Mouse (Mus musculus) v-Abl transformed pro-B cells (cell line): Measurements from ENCODE around the gene Iqck.

Experiments used
- in situ Hi-C, 2 experiments: fragments of 400-800 bp; cut with MboI; formaldehyde crosslinking; loops; one replicate each; pipeline ENCODE4 v1.15.1; 2025; ENCODE audit not compliant: unreplicated experiment in 2 of 2

Gene Iqck

DNA sequence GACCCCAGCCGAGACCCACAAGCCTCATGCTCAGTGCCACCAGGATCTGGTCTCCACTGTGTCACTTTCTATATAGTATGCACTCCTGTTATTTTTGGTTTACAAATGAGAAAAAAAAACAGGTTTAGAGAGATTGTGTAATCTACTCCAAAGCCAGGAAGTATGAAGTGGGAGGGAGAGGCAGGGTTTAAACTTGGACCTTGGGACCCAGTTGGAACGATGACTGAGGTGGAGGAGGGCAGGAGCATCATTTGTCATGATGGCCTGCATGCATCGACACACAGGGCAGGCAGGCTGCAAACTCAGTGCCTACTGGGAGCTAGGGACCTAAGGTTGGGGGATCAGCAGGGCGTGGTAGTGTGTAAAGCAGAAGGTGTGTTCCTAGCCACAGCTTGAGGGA, 127.0 kb downstream of the Iqck start:
- in situ Hi-C loops: loop anchor here (25.0 kb wide), 3 partner anchors 370 to 520 kb away; partner anchors contain the start of gene Itpripl2 (in 1 of the 2)

DNA sequence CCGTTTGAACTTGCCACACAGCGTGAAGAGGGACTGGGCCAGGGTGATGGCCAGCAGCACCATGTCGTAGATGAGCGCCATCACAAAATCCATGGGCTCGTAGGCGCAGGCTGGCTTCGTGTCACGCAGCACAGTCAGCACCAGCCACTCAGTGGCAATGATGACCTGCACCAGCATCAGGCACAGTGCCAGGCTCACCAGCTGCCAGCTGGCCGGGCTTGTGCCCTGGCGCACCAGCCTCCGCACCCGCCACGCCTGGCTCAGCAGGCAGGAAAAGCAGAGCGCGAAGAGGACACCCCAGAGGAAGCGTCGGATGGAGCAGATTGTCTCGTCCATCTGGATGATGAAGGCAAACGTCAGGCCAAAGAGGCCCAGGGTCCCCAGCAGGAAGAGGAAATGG, 128.4 kb downstream of the Iqck start:
- in situ Hi-C loops: loop anchor here (25.0 kb wide), 3 partner anchors 372 to 522 kb away; partner anchors contain the start of gene Itpripl2 (in 1 of the 2)

DNA sequence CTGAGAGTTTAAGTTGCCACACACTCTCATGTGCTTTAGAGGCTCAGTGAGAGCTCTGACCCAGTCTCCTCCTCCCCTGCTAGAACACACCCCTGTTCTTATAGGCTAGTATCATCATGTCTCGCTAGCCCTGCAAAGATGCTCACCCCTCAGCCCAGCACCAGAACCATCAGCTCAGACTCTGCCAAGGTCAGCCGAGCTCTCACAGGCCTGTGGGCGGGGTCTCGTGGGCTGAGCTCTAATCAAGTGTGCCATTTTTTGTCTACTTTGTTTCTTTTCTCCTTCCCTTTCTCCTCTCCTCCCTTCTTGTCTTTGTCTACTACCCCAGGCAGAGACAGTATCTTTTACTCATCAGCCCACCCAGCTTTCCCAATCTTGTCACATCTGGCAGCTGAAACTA, 130.2 kb downstream of the Iqck start:
- in situ Hi-C loops: loop anchor here (25.0 kb wide), 3 partner anchors 373 to 523 kb away; partner anchors contain the start of gene Itpripl2 (in 1 of the 2)

DNA sequence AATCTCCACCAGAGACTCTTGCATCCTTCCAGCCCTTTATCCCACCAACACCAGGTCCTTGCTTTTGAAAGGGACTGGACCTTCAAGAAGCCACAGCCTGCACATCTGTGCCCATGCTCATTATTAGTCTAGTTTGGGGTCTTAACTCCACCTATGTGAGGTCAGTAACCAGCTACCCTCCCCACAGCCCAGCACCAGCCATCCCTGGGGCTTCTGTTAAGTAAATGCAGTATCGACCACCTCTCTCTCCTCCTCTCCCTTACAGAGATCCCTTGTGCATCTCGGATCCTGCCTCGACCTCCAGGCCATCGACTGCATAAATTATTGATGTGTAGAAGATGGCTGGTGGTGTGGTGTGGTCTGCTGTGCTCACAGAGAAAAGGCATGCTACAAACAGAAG, 130.8 kb downstream of the Iqck start:
- in situ Hi-C loops: loop anchor here (25.0 kb wide), 3 partner anchors 374 to 524 kb away; partner anchors contain the start of gene Itpripl2 (in 1 of the 2)

DNA sequence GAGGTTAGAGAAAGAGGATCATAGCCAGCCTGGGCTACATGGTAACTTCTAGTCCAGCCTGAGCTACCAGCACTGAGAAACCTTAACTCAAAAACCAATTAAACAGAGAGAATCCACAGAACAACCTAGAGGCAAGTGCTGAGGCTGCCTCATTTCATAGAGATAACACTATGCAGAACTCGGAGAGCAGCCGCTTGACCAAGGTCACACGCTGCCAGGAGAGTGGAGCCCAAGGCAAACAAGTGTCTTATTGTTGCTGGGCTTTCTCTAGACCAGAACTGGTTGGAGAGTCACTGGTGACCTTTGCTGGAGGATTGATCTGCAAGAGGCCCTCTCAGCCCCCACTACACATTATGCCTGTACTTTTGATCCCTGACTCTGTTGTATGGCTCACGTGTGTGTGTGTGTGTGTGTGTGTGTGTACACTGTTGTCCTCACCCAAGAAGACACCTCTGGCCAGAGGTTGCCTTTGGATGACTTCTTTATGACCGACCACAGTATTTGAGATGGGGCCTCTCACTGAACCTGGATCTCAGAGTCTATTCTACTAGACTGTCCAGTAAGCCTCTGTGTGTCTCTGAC, 133.8 kb downstream of the Iqck start:
- in situ Hi-C loops: loop anchor here (25.0 kb wide), 3 partner anchors 377 to 527 kb away; partner anchors contain the start of gene Itpripl2 (in 1 of the 2)

DNA sequence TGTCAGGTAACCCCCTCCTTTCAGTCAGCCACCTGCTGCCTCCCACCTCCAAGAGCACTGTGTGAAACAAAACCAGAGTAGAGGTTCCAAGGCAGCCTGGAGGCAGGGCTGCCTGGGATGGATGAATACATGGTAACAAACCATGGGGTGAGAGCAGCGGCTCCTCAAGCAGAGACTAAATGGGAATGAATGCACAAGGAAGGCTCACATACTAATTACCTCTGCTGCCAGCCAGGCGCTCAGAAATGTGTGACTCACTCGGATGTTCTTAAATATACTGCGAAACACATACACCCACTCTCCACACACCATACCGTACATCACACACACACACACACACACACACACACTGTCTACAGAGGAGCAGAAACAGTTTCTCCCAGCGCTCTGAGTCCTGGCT, 134.7 kb downstream of the Iqck start:
- in situ Hi-C loops: loop anchor here (10.0 to 25.0 kb wide), 4 partner anchors 378 to 675 kb away; partner anchors contain the start of gene Itpripl2 (in 1 of the 2)

DNA sequence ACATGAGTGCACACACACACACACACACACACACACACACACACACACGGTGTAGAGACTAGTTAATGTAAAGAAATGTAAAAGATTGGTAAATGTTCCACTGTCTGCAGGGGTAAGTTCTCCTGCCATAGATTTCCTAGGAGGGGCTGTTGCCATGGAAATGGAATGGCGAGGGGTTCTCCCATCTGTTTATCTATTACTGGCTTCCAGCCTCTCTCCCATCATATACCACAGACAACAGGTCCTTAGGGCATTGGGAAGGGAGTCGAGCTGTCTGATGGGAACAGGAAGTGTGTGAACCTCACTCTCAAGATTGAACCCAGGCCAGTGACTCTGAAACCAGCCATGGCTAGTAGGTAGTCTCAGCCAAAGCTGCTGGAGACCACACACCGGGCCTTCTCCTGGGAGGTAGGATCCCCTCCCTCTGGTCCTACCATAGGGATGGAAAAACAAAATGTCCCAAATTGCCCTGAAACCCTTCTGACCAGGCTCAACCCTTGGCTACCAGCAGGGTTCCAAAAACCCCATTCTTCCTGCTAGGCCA, 135.9 kb downstream of the Iqck start:
- in situ Hi-C loops: loop anchor here (10.0 to 25.0 kb wide), 4 partner anchors 379 to 677 kb away; partner anchors contain the start of gene Itpripl2 (in 1 of the 2)

GRCm38 (mm10) chr7:118992080-118992560, 136.6 kb downstream of the Iqck start:
- in situ Hi-C loops: loop anchor here (10.0 to 25.0 kb wide), 4 partner anchors 380 to 677 kb away; partner anchors contain the start of gene Itpripl2 (in 1 of the 2)

- in situ Hi-C loops: loop anchor here (10.0 to 25.0 kb wide), 4 partner anchors 381 to 678 kb away; partner anchors contain the start of gene Itpripl2 (in 1 of the 2)
These were observed 137.3 kb downstream of the Iqck start for GRCm38 (mm10) chr7:118992623-118993405.

GRCm38 (mm10) chr7:118993597-118994230, 138.2 kb downstream of the Iqck start:
- in situ Hi-C loops: loop anchor here (10.0 to 25.0 kb wide), 4 partner anchors 381 to 679 kb away; partner anchors contain the start of gene Itpripl2 (in 1 of the 2)

GRCm38 (mm10) chr7:118994231-118994842, 138.8 kb downstream of the Iqck start:
- in situ Hi-C loops: loop anchor here (10.0 to 25.0 kb wide), 4 partner anchors 382 to 680 kb away; partner anchors contain the start of gene Itpripl2 (in 1 of the 2)

DNA sequence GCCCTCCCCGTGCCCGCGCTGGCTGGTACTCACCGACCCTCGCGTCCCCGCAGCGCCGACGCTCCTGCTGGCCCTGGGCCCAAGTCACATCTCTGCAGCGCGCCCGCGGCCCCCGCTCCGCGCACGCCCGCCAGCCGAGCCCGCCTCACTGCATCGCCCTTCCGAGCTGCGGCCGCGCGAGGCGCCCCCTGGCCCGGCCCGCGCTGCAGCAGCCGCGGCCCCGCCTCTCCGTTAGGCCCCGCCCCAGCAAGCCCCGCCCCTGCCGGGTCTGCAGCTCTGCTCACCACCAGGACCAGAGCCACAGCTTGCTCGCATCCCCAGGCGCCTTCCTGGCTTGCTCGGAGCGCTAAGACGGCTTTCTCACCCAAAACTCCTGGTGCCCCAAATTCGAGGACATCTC, 139.5 kb downstream of the Iqck start, which contains the start of gene Gprc5b:
Gene Gprc5b (minus strand): TSS at position 205 of the 400 bp plus-strand sequence.
- in situ Hi-C loops: loop anchor here (5.0 to 25.0 kb wide), 6 partner anchors 228 to 693 kb away; partner anchors contain the start of gene Itpripl2 (in 1 of the 2)

DNA sequence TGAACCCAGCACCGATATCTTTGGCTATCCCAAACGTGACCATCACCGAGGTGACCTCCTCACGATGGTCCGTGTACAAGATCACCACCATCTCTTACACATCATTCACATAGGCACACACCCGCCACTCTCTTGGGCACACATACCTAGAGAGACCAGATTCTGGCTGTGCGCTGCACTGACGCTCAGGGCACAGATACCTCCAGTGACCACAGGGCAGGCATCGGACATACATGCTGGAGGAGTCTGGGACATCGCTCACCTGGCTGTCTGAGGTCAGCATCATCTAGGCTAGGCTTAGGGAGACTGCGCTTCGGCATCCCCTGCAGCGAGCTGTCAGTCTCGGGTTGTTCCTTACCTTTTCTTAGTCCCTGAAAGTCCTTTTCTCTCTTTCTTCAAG, 140.1 kb downstream of the Iqck start:
- in situ Hi-C loops: loop anchor here (5.0 to 25.0 kb wide), 6 partner anchors 228 to 693 kb away; partner anchors contain the start of gene Itpripl2 (in 1 of the 2)

DNA sequence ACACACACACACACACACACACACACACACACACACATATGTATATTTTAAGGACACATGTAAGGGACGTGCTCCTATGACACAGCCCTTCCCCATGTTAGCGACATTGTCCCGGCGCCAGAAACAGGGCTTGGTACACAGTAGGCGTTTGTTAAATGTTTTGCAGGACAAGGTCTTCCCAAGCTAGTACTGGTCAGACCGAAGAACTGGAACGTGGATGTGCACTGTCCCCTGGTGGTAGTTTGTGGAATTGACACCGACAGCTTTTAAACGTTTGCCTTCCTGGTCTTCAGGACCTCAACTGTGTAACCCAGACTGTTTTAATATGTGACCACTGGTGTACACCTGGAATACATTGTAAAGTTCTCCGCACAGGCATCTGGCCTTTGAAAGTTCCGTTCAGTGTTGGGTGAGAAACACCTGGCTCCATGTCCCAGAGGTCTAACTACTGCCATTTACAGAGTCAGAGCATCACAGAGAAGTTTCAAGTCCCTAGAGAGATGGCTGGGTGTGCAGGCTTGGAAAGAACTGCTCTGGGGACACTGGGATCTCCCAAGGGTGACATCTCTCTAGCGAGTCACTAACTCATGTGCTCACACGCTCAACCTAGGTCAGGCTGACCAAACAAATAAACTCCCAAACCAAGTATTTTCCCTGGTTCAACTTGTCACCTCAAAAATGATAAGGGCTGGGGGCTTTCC, 140.7 kb downstream of the Iqck start:
- in situ Hi-C loops: loop anchor here (5.0 to 25.0 kb wide), 6 partner anchors 229 to 694 kb away; partner anchors contain the start of gene Itpripl2 (in 1 of the 2)

GRCm38 (mm10) chr7:118999857-119000256, 144.3 kb downstream of the Iqck start:
- in situ Hi-C loops: loop anchor here (5.0 to 25.0 kb wide), 7 partner anchors 233 to 837 kb away; partner anchors contain the start of gene Itpripl2 (in 1 of the 2)

GRCm38 (mm10) chr7:119001965-119002364, 146.4 kb downstream of the Iqck start:
- in situ Hi-C loops: loop anchor here in 1 of 2 experiments (25.0 kb wide), 1 partner anchor 835 kb away; no protein-coding TSS in a partner anchor

DNA sequence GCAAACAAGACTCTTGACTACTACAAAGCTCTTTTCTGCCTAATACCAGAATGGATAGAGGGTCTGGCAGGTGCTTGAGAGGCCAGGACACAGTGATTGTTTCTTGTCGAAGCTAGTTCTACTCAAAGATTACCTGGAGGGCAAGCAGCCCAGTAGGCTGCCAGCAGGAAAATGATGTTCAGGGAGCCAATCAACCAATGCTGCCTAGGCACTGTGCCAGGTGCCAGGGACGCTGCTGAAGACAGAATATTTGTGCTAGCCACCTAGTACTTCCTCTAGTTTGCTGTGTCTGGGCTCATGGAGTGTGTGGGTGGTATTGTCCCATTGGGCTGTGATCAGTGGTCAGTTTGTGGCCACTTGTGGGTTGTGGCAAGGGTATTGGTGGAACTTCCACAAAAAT, 146.9 kb downstream of the Iqck start:
- in situ Hi-C loops: loop anchor here in 1 of 2 experiments (25.0 kb wide), 1 partner anchor 835 kb away; no protein-coding TSS in a partner anchor

GRCm38 (mm10) chr7:119010854-119011529, 155.4 kb downstream of the Iqck start:
- in situ Hi-C loops: loop anchor here (5.0 to 25.0 kb wide), 5 partner anchors 504 to 1816 kb away; partner anchors contain the start of gene Acsm5 (in 2 of the 2)
